In genomic region chr1:172278328-172278727, GRCm38 (mm10) we compare ENCODE assay signal across 20 mouse cellular contexts. TPM values are rescaled to one million over a fixed set of nuclear protein-coding genes. Genes with fewer than 3 reads are reported as not detected.
"Had no signal": no experiment of that assay in that cellular context is flagged by ENCODE, and none has a peak within 500 bp of the region (broad histone marks: within the 10 kb centered on the region; RNA-seq: fewer than 3 reads in every experiment).

No protein-coding gene starts in this region.

- H3K4me2 ChIP-seq: kidney, embryonic 15.5 days; limb, embryonic 13.5 days; liver, embryonic 13.5 days; lung, embryonic 14.5 days; midbrain, embryonic 12.5 days; neural tube, embryonic 13.5 days; stomach, embryonic 15.5 days had no signal

- ATAC-seq: lung, postnatal 0 days had no signal

- H3K27me3 ChIP-seq: kidney, embryonic 15.5 days; limb, embryonic 13.5 days; liver, embryonic 13.5 days; neural tube, embryonic 13.5 days; stomach, embryonic 15.5 days had no signal

- H3K9ac ChIP-seq: kidney, embryonic 15.5 days; limb, embryonic 13.5 days; liver, embryonic 13.5 days; lung, embryonic 14.5 days; midbrain, embryonic 12.5 days; neural tube, embryonic 13.5 days; stomach, embryonic 15.5 days had no signal

- DNase-seq: kidney, adult 11 months; kidney, adult 8-10 months; kidney, postnatal 10 days; kidney, postnatal 36 days; layer of hippocampus, adult 9-11 months; liver, embryonic 13.5 days; lung, embryonic 14.5 days; retina, postnatal 1 day; thymus, postnatal 25 days had no signal

- H3K9me3 ChIP-seq: kidney, embryonic 15.5 days; limb, embryonic 10.5 days; limb, embryonic 13.5 days; liver, embryonic 13.5 days; midbrain, embryonic 12.5 days; neural tube, embryonic 13.5 days; stomach, embryonic 15.5 days had no signal

- H3K27ac ChIP-seq: kidney, embryonic 15.5 days; limb, embryonic 10.5 days; limb, embryonic 13.5 days; liver, embryonic 13.5 days; midbrain, embryonic 12.5 days; neural tube, embryonic 13.5 days; stomach, embryonic 15.5 days had no signal

- H3K36me3 ChIP-seq: kidney, embryonic 15.5 days; limb, embryonic 10.5 days; limb, embryonic 13.5 days; liver, embryonic 13.5 days; midbrain, embryonic 12.5 days; neural tube, embryonic 13.5 days; stomach, embryonic 15.5 days had no signal

- H3K4me3 ChIP-seq: kidney, embryonic 15.5 days; limb, embryonic 10.5 days; limb, embryonic 13.5 days; liver, embryonic 13.5 days; midbrain, embryonic 12.5 days; myocyte; neural tube, embryonic 13.5 days; stomach, embryonic 15.5 days had no signal

- H3K4me1 ChIP-seq: liver, embryonic 13.5 days; midbrain, embryonic 12.5 days; neural tube, embryonic 13.5 days; stomach, embryonic 15.5 days had no signal

RNA-seq across cellular contexts. Expression of gene Atp1a2, which starts 19.5 kb away (rescaled TPM):
- polyA plus RNA-seq: macrophage had no signal

RNA-seq across cellular contexts. Expression of gene Atp1a4, which starts 20.1 kb away (rescaled TPM):
- polyA plus RNA-seq: limb, embryonic 10.5 days; limb, embryonic 13.5 days; liver, embryonic 13.5 days; liver, embryonic 16.5 days; lung, embryonic 14.5 days; macrophage; midbrain, embryonic 12.5 days; neural tube, embryonic 13.5 days; stomach, embryonic 15.5 days; thymus, postnatal 0 days had no signal

RNA-seq across cellular contexts. Expression of gene Kcnj9, which starts 50.8 kb away (rescaled TPM):
- polyA plus RNA-seq: kidney, embryonic 15.5 days; limb, embryonic 10.5 days; liver, embryonic 13.5 days; lung, postnatal 0 days had no signal

RNA-seq across cellular contexts. Expression of gene Casq1, which starts 58.7 kb away (rescaled TPM):
- polyA plus RNA-seq: macrophage had no signal
